Mouse (Mus musculus) lung, postnatal 36 days (tissue): ENCODE results near the gene Sec24a.
A peak's percentile ranks its signal among the peaks of the same experiment; 100 is the strongest.
"Not testable (repeated sequence)": the region's sequence is repeated elsewhere in the genome, so short reads cannot be mapped to it uniquely, and the experiment has no call there.

Experiments used
- DNase-seq: peaks from one replicate; pipeline ENCODE4 v3.0.0; 2022; ENCODE audit warnings: mixed read lengths

Gene Sec24a

DNA sequence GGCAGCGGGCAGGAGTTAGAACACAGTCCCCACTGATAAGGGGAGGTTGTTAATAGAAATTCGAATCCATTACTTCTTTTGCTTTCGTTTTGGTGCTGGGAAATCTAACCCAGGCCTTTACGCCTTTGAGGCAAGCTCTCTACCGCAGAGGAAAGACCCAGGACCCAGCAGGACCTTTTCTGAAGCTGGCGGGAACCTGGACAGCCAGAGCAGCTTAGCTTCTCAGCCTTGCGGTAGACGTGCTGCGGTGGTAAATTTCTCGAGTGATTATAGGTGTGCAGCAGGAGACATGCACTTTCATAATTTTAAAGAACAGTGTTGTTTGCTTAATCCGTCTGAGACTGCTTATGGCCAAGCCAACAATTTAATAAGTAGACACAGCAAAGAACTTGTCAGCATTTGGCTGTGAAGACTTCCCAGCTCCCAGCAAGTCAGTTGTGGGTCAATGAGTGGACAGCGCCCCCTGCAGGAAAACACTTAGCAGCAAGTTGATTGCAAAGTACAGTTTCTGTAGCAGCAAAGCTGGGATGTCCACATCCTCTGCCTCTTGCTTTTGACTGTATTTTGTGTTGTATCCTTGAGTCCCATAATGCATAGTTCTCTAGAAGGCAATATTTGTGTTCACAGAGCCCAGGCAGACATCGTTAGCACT lies 82.0 kb downstream of the Sec24a start:
- DNase-seq: peak; percentile 93

DNA sequence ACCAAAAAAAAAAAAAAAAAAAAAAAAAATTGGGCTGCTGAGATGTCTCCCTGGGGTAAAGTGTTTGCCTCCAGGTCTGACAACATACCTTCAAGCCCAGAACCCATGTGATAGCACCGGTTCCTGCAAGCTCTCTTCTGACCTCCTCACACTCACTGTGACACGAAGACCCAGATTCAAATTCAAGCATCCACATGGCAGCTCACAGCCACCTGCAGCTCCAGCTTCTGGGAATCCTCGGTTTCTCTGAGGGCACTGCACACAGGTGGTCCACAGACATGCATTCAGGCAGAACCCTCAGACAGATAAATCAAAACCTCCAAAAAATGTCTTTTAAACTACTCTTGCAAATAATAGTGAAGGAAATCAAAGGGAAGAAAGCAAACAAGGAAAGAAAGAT lies 84.0 kb downstream of the Sec24a start:
- DNase-seq: no peak

DNA sequence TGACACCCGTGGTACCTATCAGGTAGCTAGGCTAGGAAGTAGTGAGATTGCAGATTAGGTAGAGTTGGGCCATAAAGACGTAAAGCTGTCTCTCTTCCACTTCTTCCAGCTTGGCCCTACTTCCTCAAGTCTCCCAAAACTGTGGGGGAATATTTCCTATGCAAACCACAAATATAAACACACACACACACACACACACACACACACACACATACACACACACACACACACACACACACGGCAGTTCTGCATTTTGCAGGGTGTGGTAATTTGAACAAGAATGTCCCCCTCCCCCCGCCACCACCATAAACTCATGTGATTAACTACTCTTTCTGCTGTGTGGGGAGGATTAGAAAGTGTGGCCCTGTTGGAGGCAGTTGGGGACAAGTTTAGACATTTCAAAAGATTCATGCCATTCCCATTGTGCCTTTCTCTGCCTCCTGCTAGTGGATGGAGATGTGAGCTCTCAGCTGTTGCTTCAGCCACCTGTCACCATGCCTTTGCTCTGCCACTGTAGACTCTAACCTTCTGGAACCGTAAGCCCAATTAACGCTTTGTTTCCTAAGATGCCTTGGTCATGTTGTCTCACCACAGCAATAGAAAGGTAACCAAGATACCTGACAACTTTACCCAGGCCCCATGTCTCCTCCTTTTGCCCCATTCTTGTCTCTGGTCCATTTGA lies 85.6 kb downstream of the Sec24a start:
- DNase-seq: peak; percentile 46

DNA sequence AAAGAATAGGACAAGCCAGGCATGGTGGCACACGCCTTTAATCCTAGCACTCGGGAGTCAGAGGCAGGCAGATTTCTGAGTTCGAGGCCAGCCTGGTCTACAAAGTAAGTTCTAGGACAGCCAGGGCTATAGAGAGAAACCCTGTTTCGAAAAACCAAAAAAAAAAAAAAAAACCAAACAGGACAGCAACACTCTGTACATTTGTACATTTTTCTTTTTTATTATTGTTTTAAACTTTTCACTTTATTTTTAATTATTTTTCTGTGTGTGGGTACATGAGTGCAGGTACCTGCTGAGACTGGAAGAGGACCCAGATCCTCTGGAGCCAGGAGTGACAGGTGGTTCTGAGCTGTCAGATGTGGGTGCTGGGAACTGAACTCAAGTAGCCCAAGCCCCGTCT lies 88.0 kb downstream of the Sec24a start:
- no peak for DNase-seq

GRCm38 (mm10) chr11:51673291-51673690 lies 90.1 kb downstream of the Sec24a start:
- no peak for DNase-seq

DNA sequence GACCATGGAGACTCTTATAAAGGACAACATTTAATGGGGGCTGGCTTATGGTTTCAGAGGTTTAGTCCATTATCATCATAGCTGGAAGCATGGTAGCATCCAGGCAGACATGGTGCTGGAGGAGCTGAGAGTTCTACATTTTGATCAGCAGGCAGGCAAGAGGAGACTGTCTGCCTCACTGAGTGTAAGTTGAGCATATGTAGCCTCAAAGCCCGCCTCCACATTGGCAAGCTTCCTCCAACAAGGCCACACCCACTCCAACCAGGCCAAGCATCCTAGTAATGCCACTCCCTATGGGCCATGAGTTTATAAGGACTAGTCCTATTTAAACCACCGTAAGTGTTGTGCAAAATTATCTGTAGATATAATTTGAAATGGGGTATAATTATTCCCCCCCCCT lies 92.1 kb downstream of the Sec24a start:
- DNase-seq: no peak

DNA sequence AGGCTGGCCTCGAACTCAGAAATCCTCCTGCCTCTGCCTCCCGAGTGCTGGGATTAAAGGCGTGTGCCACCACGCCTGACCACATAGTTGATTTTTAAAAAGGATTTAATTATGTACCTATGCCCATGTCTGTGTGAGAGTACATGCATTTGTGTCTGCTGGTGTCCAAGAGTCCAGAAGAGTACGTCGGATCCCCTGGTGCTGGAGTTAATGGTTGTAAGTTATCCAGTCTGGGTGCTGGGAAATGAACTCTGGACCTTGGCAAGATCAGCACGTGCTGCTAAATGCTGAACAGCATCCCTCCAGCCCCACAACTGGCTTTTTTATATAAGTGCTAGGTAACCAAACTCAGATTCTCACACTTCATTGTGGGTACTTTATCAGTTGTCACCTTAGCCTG lies 92.6 kb downstream of the Sec24a start:
- DNase-seq: no peak

DNA sequence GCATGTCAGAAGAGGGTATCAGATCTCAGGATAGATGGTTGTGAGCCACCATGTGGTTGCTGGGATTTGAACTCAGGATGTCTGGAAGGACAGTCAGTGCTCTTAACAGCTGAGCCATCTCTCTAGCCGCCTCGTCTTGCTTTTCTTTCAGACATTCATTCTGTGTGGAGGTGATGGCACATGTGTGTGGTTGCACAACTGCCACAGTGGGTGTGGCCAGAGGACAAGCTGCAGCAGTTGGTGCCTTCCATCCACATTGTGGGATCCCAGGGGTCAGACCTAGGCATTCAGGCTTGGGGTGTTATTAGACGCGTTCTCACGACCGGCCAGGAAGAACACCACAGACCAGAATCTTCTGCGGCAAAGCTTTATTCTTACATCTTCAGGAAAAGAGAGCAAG lies 98.7 kb downstream of the Sec24a start:
- DNase-seq: not testable (repeated sequence)

GRCm38 (mm10) chr11:51662632-51663031 lies 100.8 kb downstream of the Sec24a start:
- no peak for DNase-seq

DNA sequence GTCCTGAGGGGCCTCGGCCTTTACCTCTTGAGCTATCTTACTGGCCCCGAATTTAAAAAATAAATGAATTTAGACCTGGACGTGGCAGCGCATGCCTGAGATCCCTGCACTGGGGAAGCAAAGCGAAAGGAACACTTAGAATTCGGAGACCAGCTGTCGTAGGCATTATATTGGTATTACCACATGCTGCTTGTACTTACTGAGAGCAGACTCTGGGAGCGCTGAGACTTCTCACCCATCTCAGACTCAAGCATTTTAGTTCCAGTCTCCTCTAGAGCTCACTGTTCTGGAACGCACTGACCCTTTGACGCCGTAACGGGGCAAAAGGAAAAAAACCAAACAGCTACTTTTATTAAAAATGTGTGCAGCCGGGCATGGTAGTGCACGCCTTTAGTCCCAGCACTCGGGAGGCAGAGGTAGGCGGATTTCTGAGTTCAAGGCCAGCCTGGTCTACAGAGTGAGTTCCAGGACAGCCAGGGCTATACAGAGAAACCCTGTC lies 101.5 kb downstream of the Sec24a start:
- no peak for DNase-seq

GRCm38 (mm10) chr11:51658705-51659104 lies 104.7 kb downstream of the Sec24a start:
- DNase-seq: peak; percentile 72

DNA sequence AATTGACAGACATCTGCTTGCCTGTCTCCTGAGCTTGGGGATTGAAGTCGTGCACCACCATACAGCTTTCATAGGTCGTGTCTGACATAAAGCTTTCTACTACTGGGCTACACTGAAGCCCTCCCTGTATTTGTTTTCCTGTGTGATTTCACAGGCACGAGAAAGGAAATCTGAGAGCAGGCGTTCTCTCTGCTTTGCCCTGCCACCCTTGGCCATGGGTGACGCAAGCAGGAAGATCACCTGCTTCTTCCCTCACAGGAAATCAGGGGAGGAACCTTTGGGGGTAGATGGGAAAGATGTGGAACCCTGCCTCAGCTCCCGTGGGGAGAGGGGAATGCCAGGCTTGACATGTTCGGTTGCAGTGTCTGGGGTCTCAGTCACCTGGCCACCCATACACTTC lies 105.1 kb downstream of the Sec24a start:
- no peak for DNase-seq

GRCm38 (mm10) chr11:51656798-51657521 lies 106.5 kb downstream of the Sec24a start:
- peak; percentile 42 for DNase-seq

DNA sequence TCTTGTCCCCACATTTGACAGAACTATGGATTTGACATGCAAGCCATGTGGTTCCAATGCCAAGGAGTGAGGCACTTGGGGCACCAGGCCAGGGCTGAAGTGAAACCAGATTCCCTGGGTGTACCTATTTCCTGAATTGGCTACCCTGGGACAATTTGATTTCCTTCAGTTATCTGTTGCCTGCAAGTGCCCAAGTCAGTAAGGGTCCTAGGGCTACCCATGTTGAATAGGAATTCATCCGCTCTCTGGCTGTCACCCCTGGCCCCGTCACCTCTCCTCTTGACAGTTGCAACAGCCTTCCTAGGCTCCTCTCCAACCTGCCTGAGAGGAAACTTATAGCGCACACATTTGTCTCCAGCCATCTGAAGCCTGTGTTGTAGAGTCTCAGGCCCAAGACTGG lies 108.5 kb downstream of the Sec24a start:
- peak; percentile 36 for DNase-seq

DNA sequence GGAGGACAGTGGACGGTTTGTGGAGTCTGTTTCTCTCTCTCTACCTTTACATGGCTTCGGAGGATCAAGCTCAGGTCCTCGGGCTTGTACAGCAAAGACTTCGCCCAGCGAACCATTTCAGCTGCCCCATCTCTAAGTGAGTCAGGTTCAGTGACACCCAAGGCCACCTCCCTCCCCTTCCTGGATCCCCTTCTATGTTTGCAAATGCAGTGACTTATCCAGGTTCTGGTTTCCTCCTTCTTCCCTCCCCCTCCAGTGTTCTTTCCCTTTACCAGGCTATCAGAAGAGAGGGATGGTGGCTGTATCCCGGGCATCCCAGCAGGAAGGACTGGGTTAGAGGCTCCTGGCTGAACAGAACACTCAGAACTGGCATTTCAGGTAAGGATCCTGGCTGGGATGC lies 109.7 kb downstream of the Sec24a start:
- no peak for DNase-seq

- no peak for DNase-seq
Measured at GRCm38 (mm10) chr11:51652889-51653418, 110.5 kb downstream of the Sec24a start.

DNA sequence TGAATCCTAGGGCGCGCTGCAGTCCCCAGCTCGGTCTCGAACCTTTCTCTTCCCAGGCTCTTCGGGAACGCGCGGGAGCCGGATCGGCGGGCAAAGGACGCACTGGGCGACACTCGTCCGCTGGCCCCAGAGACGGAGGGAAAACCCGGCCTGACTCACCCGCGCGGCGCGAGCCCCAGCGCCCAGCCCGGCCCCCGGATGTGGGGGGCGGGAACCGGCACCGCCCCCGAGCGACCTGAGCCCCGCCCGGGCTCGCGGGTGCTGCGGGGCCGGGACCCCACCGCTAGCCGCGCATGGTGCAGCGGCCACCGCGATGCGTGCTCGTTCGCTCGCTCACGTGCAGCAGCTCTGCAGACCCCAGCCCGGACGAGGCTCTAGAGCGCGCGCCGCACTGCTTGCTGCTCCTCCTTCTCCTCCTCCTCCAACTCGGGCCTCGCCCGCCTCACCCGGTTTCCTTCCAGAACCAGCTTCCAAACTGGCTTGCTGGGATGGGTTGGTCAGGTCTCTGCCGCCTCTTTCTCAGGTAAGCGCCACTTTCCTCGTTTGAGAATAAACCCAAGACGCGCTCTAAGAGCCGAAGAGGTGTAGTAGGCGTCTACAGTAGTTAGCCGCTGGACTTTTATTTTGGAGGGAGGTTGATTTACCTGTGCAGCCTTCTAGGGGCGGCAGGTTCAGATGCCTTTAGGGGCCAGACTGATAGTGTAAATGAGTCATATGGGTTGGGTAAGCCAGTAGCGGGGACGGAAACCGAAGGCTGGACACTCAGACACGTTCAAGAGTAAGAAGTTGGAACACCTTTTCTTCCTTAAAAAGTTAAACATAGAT lies 112.5 kb downstream of the Sec24a start, which contains the start of the genes N4bp3 and D930048N14Rik:
Gene N4bp3 (minus strand): TSS at position 152 of the 825 bp plus-strand sequence.
Gene D930048N14Rik (plus strand): TSS at position 264 of the 825 bp plus-strand sequence.
- DNase-seq: peak; percentile 84

DNA sequence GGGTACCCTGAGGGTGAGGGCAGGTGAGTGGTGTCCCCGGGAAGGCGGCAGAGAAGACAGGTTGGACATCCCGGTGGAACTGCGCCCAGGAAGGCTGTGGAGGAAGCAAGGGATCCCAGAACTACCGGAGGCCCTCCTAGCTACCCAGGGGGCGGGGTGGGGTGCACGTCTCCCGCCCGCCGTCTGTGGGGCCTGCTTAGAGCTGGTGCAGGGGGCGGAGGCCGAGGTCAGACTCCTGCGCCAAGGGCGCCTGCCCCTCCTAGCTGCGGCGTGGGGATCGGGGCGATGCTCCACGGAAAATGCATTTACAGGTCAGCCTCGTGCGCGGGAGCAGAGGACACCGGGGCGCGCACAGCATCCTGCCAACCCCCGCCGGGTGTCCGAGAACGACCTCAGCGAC lies 113.2 kb downstream of the Sec24a start:
- DNase-seq: no peak

- peak; percentile 40 for DNase-seq
Measured at GRCm38 (mm10) chr11:51649889-51650199, 113.6 kb downstream of the Sec24a start.

DNA sequence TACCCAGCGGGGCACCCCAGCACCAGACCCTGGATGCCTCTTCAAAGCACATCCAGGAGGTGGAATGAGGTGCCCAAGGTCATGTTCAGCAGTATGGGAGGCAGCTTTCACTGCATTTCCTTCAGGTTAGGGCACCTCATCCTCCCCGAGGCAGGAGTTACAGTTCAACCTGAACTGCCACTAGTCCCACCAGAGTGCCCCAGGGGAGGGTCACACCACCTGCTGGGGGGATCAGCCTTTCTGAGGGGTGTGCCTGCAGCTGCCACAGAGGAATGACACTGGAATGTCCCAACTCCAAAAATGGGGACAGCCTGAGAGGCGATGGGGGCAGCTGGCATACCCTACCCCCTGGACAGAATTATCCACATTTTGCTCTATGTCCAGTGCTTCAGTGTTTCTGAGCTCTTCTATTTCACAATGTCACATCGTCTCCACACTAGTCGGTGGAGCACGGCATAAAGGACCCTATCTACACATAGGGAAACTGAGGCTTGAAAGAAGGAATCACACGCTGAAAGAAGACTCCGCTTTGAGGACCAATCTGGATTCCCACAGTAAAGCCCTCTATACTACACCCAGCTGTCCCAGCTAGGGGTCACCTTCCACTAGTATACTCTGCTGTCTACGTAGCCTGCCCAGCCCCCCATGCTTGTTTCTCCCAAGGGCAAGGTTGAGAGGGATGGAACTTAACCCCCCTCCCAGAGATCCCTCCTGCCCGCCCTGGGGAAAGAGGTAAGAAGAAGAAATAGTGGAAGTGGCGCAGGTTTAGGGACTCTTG lies 114.1 kb downstream of the Sec24a start:
- DNase-seq: no peak

DNA sequence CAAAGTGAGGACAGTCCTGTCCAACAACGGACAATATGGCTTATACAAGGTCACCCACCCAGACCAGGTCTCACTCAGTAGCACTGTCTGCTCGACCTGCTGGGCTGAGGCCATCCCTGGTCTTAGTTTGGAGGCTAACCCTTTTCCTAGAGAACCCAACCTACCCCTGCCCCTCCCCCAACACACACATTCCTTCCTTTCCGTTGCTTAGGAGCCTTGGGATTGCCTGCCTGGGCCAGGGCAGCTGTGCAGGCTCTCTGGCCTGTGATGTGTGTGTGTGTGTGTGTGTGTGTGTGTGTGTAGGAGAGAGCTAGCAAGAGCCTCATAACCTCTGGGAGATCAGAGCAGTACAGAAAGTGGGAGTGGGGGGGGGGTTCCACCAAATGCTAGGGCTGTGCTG lies 114.9 kb downstream of the Sec24a start:
- DNase-seq: peak; percentile 38
